Mouse (Mus musculus): ENCODE results near the gene Galnt16. TPM values are rescaled to one million over a fixed set of nuclear protein-coding genes. Genes with fewer than 3 reads are reported as not detected.

Galnt16 gene
- polyA plus RNA-seq, 1 experiment: not detected

GRCm38 (mm10) chr12:80653951-80654658 is 136.0 kb downstream of the Galnt16 start:
- Histone ChIP-seq H3K4me3 (ENCODE audit: insufficient read depth, low read depth, low read length) (no peak overlapping the region), H3K27ac (ENCODE audit: insufficient read depth, low read depth, low read length) (no peak overlapping the region), H3K4me1 (ENCODE audit: control insufficient read depth, insufficient read depth, low read length) (peaks cover 3% of the 10 kb centered on the region; the same call in 1 of the 2 replicates)
- 55% methylated on average over 7 of the region's 7 CpGs for WGBS
- no peak for TF ChIP-seq CTCF (IDR thresholded peaks at IDR 0.05; ENCODE audit: insufficient read depth, low read depth, low read length)
- no peak for TF ChIP-seq POLR2A (IDR thresholded peaks at IDR 0.05; ENCODE audit: insufficient read depth, low read depth, low read length)

- 71% methylated on average over 3 of the region's 3 CpGs for WGBS
- Histone ChIP-seq H3K4me1 (ENCODE audit: control insufficient read depth, insufficient read depth, low read length) (peaks cover 3% of the 10 kb centered on the region; the same call in 1 of the 2 replicates), H3K27ac (ENCODE audit: insufficient read depth, low read depth, low read length) (no peak overlapping the region), H3K4me3 (ENCODE audit: insufficient read depth, low read depth, low read length) (no peak overlapping the region)
- no peak for TF ChIP-seq POLR2A (IDR thresholded peaks at IDR 0.05; ENCODE audit: insufficient read depth, low read depth, low read length)
- TF ChIP-seq CTCF (IDR thresholded peaks at IDR 0.05; ENCODE audit: insufficient read depth, low read depth, low read length): no peak
Measured at GRCm38 (mm10) chr12:80654659-80655025, 136.6 kb downstream of the Galnt16 start.

- TF ChIP-seq CTCF (IDR thresholded peaks at IDR 0.05; ENCODE audit: insufficient read depth, low read depth, low read length): no peak
- WGBS: 68% methylated on average over 6 of the region's 6 CpGs
Measured at GRCm38 (mm10) chr12:80658661-80659060, 140.6 kb downstream of the Galnt16 start.

GRCm38 (mm10) chr12:80662322-80662721 is 144.2 kb downstream of the Galnt16 start:
- no peaks in the 10 kb centered on the region; the same call in 1 of the 2 replicates for H3K4me1 ChIP-seq (ENCODE audit: control insufficient read depth, insufficient read depth, low read length)
- H3K27ac ChIP-seq (ENCODE audit: insufficient read depth, low read depth, low read length): no peak overlapping the region
- 94% methylated on average over 10 of the region's 10 CpGs for WGBS
- TF ChIP-seq CTCF (IDR thresholded peaks at IDR 0.05; ENCODE audit: insufficient read depth, low read depth, low read length): no peak
- no peak for TF ChIP-seq POLR2A (IDR thresholded peaks at IDR 0.05; ENCODE audit: insufficient read depth, low read depth, low read length)
- no peak overlapping the region for H3K4me3 ChIP-seq (ENCODE audit: insufficient read depth, low read depth, low read length)

More at GRCm38 (mm10) chr12:80658661-80659060, 140.6 kb downstream of the Galnt16 start:
- H3K27ac ChIP-seq (ENCODE audit: insufficient read depth, low read depth, low read length): no peak overlapping the region
- H3K4me1 ChIP-seq (ENCODE audit: control insufficient read depth, insufficient read depth, low read length): peaks cover 3% of the 10 kb centered on the region; the same call in 1 of the 2 replicates
- no peak overlapping the region for H3K4me3 ChIP-seq (ENCODE audit: insufficient read depth, low read depth, low read length)

GRCm38 (mm10) chr12:80663935-80664334 is 145.9 kb downstream of the Galnt16 start:
- TF ChIP-seq POLR2A (IDR thresholded peaks at IDR 0.05; ENCODE audit: insufficient read depth, low read depth, low read length) (no peak), CTCF (IDR thresholded peaks at IDR 0.05; ENCODE audit: insufficient read depth, low read depth, low read length) (no peak)
- WGBS: 88% methylated on average over 2 of the region's 2 CpGs

GRCm38 (mm10) chr12:80668391-80668790 is 150.3 kb downstream of the Galnt16 start:
- no peaks in the 10 kb centered on the region; the same call in 1 of the 2 replicates for H3K4me1 ChIP-seq (ENCODE audit: control insufficient read depth, insufficient read depth, low read length)
- no peak overlapping the region for H3K27ac ChIP-seq (ENCODE audit: insufficient read depth, low read depth, low read length)
- TF ChIP-seq CTCF (IDR thresholded peaks at IDR 0.05; ENCODE audit: insufficient read depth, low read depth, low read length) (no peak), POLR2A (IDR thresholded peaks at IDR 0.05; ENCODE audit: insufficient read depth, low read depth, low read length) (no peak)
- whole genome bisulfite sequencing: 67% methylated on average over 2 of the region's 2 CpGs
- H3K4me3 ChIP-seq (ENCODE audit: insufficient read depth, low read depth, low read length): no peak overlapping the region

More at GRCm38 (mm10) chr12:80663935-80664334, 145.9 kb downstream of the Galnt16 start:
- no peaks in the 10 kb centered on the region; the same call in 1 of the 2 replicates for H3K4me1 ChIP-seq (ENCODE audit: control insufficient read depth, insufficient read depth, low read length)
- no peak overlapping the region for H3K4me3 ChIP-seq (ENCODE audit: insufficient read depth, low read depth, low read length)
- no peak overlapping the region for H3K27ac ChIP-seq (ENCODE audit: insufficient read depth, low read depth, low read length)

- Histone ChIP-seq H3K27ac (ENCODE audit: insufficient read depth, low read depth, low read length) (no peak overlapping the region), H3K4me1 (ENCODE audit: control insufficient read depth, insufficient read depth, low read length) (no peaks in the 10 kb centered on the region)
Measured at GRCm38 (mm10) chr12:80673170-80673569, 155.1 kb downstream of the Galnt16 start.

More at GRCm38 (mm10) chr12:80673170-80673569, 155.1 kb downstream of the Galnt16 start:
- H3K4me3 ChIP-seq (ENCODE audit: insufficient read depth, low read depth, low read length): no peak overlapping the region
- TF ChIP-seq CTCF (IDR thresholded peaks at IDR 0.05; ENCODE audit: insufficient read depth, low read depth, low read length): no peak
- no peak for TF ChIP-seq POLR2A (IDR thresholded peaks at IDR 0.05; ENCODE audit: insufficient read depth, low read depth, low read length)
- WGBS: 8% methylated on average over 3 of the region's 3 CpGs

Other genes with a start within 250 kb of the Galnt16 start
- gene Dcaf5, start 81.7 kb upstream of the Galnt16 start, polyA plus RNA-seq (2012; ENCODE audit: insufficient read depth, insufficient read length, low replicate concordance, missing spikeins): not detected in 2 replicates
- gene Exd2, start 55.2 kb upstream of the Galnt16 start, polyA plus RNA-seq (2012; ENCODE audit: insufficient read depth, insufficient read length, low replicate concordance, missing spikeins): not detected in 2 replicates
- gene Slc39a9, start 125.6 kb downstream of the Galnt16 start, polyA plus RNA-seq (2012; ENCODE audit: insufficient read depth, insufficient read length, low replicate concordance, missing spikeins): not detected in 2 replicates
- gene Erh, start 126.1 kb downstream of the Galnt16 start, polyA plus RNA-seq (2012; ENCODE audit: insufficient read depth, insufficient read length, low replicate concordance, missing spikeins): not detected in 2 replicates
- gene Plekhd1, start 174.3 kb downstream of the Galnt16 start, polyA plus RNA-seq (2012; ENCODE audit: insufficient read depth, insufficient read length, low replicate concordance, missing spikeins): not detected in 2 replicates
- gene Ccdc177, start 242.4 kb downstream of the Galnt16 start, polyA plus RNA-seq (2012; ENCODE audit: insufficient read depth, insufficient read length, low replicate concordance, missing spikeins): not detected in 2 replicates